Mouse (Mus musculus) forebrain, embryonic 13.5 days (tissue): ENCODE results near the gene Brd3. TPM values are rescaled to one million over a fixed set of nuclear protein-coding genes. Genes with fewer than 3 reads are reported as not detected.

Experiments
- ATAC-seq: fragments of 200-750 bp; cut with Nextera tagmentation; 2 replicates; pipeline ENCODE4 v1.8.0; 2017
- H3K27ac ChIP-seq: fragments of 300-500 bp; sonication (generic); 2 replicates; pipeline ENCODE4 v1.5.1; 2015; ENCODE audit warnings: inconsistent platforms, mild to moderate bottlenecking, moderate library complexity
- H3K27me3 ChIP-seq: fragments of 300-500 bp; sonication (generic); 2 replicates; pipeline ENCODE4 v1.6.1; 2015; ENCODE audit warnings: mild to moderate bottlenecking, inconsistent platforms
- H3K36me3 ChIP-seq: fragments of 300-500 bp; sonication (generic); 2 replicates; pipeline ENCODE4 v1.6.1; 2015; ENCODE audit warnings: mild to moderate bottlenecking, inconsistent platforms; ENCODE audit not compliant: poor library complexity, severe bottlenecking
- H3K4me1 ChIP-seq: fragments of 300-500 bp; sonication (generic); 2 replicates; pipeline ENCODE4 v1.6.1; 2015; ENCODE audit warnings: inconsistent platforms
- H3K4me2 ChIP-seq: fragments of 300-500 bp; sonication (generic); 2 replicates; pipeline ENCODE4 v1.6.1; 2015; ENCODE audit warnings: inconsistent platforms, mild to moderate bottlenecking, moderate library complexity
- H3K4me3 ChIP-seq: fragments of 300-500 bp; sonication (generic); 2 replicates; pipeline ENCODE4 v1.5.1; 2015; ENCODE audit warnings: mild to moderate bottlenecking, inconsistent platforms
- H3K9ac ChIP-seq: fragments of 300-500 bp; sonication (generic); 2 replicates; pipeline ENCODE4 v1.6.1; 2015; ENCODE audit warnings: mild to moderate bottlenecking, inconsistent platforms
- H3K9me3 ChIP-seq: fragments of 300-500 bp; sonication (generic); replicated peaks from 2 replicates; pipeline ENCODE4 v1.6.1; 2016; ENCODE audit warnings: inconsistent platforms
- WGBS: fragments of 180-500 bp; shearing (Covaris S2); methylation state at CpG from one replicate; pipeline ENCODE4 v1.1.7; 2015; 5-methylcytosine and 5-hydroxymethylcytosine counted together
- polyA plus RNA-seq: library from polyadenylated mRNA; unstranded; fragments of >200 nt; fragmentation: Nextera tagmentation; extraction: Ambion mirVana; gene quantifications from 2 replicates; pipeline ENCODE4 v1.2.1, GENCODE M21; 2015

Gene Brd3
- polyA plus RNA-seq, 1 experiment from 2014 or later = 140 TPM

DNA sequence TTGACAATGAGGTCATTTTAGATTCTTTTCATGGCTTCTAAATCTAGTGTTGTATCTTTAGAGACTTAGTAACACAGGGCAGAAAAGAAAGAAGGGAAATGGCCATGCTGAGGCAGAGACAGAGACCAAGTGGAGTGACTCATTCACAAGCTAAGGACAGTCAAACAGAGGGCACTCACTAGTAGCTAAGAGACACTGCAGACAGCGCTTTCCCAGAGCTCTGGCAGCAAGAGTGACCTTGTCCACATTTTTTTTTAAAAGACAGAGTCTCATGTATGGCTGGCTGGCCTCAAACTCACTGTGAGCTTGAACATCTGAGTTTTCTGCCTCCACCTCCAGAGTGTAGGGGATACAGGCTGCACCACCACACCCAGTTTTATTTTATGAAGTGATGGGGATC lies 69.6 kb downstream of the Brd3 start:
- Histone ChIP-seq H3K4me1 (peaks cover 7% of the 10 kb centered on the region), H3K36me3 (no peaks in the 10 kb centered on the region), H3K9ac (no peak overlapping the region), H3K4me2 (no peak overlapping the region), H3K27ac (no peak overlapping the region; the same call in 1 of the 2 replicates), H3K27me3 (no peaks in the 10 kb centered on the region), H3K4me3 (no peak overlapping the region), H3K9me3 (no peaks in the 10 kb centered on the region)
- 68% methylated on average over 1 of the region's 1 CpGs for WGBS
- no peak for ATAC-seq

DNA sequence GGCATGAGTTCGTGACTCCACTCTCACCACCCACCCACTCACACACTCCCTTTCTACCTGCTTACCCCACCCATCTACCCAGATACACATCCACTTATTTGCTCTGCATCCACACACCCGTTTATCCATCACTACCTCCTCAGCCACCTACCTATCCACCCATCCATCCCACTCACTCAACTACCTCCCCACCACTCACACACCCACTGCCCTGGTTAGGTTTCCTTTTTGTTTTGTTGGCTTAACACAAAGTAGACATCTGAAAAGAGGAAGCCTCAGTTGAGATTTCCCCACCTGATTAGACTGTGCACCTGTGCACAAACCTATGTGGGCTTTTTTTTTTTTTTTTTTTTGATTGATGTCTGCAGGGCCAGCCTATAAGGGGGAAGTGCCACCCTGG lies 74.9 kb downstream of the Brd3 start:
- no peaks in the 10 kb centered on the region for H3K9me3 ChIP-seq
- H3K36me3 ChIP-seq = no peaks in the 10 kb centered on the region
- no peak overlapping the region for H3K27ac ChIP-seq
- no peak overlapping the region for H3K4me2 ChIP-seq
- WGBS = 86% methylated on average over 2 of the region's 2 CpGs
- H3K4me1 ChIP-seq = peaks cover 4% of the 10 kb centered on the region
- no peaks in the 10 kb centered on the region for H3K27me3 ChIP-seq
- no peak overlapping the region for H3K9ac ChIP-seq
- H3K4me3 ChIP-seq = no peak overlapping the region
- ATAC-seq = no peak

DNA sequence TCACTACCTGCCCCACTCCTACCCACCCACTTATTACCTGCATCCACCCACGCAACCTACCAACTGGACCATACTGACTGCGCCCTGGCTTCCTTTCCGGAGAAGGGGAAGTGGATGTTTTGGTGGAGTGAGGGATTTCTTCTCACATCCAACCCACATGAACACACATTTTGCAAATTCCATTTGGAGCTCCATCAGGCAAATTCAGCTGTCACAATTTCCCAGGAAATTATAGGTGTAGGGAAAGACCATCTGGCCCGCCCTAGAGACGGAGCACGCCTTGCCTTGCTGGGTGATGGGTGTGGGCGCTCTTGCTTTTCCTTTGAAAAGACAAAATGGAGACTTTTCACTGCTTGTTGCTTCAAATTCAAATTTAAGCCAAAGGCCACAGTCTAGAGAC lies 76.8 kb downstream of the Brd3 start:
- no peak overlapping the region for H3K9ac ChIP-seq
- no peaks in the 10 kb centered on the region for H3K36me3 ChIP-seq
- no peaks in the 10 kb centered on the region for H3K27me3 ChIP-seq
- no peaks in the 10 kb centered on the region for H3K9me3 ChIP-seq
- H3K4me1 ChIP-seq = peaks cover 13% of the 10 kb centered on the region
- 91% methylated on average over 7 of the region's 7 CpGs for WGBS
- no peak overlapping the region for H3K4me2 ChIP-seq
- H3K27ac ChIP-seq = no peak overlapping the region; the same call in 1 of the 2 replicates
- no peak for ATAC-seq
- no peak overlapping the region for H3K4me3 ChIP-seq

DNA sequence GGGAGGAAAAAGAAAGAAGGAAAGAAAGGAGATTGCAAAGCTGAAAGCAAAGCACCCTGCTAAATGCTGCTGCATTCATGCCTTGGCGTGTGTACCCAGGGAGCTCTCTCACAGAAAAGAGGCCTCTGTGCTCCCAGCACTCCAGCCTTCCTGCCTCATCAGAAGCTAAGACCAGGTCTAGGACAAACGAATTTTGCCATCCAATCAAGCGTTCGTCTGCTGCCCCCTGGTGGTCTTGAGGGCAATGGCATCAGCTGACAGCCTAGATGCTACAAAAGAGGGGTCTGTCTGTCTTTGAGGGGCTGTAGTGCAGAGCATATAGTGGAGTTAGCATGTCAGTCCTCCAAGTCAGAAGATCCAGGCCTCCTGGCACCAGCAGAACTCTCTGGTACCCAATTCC lies 79.4 kb downstream of the Brd3 start:
- WGBS = 1% methylated on average over 4 of the region's 4 CpGs
- no peaks in the 10 kb centered on the region for H3K27me3 ChIP-seq
- no peak overlapping the region for H3K9ac ChIP-seq
- no peak overlapping the region for H3K4me3 ChIP-seq
- no peak overlapping the region; the same call in 1 of the 2 replicates for H3K27ac ChIP-seq
- H3K4me2 ChIP-seq = peak overlapping the region; percentile 97; the same call in 1 of the 2 replicates
- peak; percentile 14; the same call in 1 of the 2 replicates for ATAC-seq
- H3K9me3 ChIP-seq = no peaks in the 10 kb centered on the region
- H3K36me3 ChIP-seq = no peaks in the 10 kb centered on the region
- H3K4me1 ChIP-seq = peaks cover 38% of the 10 kb centered on the region

DNA sequence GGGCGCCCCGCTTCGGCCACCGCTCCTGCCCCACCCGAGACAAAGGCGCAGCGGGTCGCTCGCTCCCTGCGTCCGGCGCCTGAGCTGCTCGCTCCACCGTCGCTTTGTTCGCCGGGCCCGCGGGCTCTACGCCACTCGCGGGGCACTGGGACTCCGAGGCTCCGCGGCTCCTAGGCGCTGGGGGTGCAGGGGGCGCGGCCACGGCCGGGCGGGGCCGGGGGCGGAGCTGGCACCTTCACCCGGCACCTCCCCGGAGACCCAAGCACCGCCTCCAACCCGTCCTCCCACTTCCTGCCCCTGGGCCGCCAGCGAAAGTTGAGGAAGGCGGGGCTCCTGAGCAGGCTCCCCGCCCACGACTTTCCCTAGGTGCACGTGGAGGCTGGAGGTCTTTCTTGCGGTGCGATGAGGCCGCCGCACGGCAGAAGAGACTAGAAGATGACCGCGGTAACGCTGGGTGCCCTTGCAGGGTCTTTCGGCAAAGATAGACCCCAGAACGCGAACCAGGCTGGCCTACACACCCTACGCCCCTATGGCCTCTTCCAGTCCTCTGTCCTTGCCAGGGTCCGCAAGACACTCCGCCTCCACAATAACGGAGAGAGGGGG lies 80.5 kb downstream of the Brd3 start, which contains the start of gene Vav2:
TSS of gene Vav2 (minus strand) at position 179 of the 603 bp plus-strand sequence.
- WGBS = under 1% methylated on average over 58 of the region's 58 CpGs
- H3K27me3 ChIP-seq = no peaks in the 10 kb centered on the region

DNA sequence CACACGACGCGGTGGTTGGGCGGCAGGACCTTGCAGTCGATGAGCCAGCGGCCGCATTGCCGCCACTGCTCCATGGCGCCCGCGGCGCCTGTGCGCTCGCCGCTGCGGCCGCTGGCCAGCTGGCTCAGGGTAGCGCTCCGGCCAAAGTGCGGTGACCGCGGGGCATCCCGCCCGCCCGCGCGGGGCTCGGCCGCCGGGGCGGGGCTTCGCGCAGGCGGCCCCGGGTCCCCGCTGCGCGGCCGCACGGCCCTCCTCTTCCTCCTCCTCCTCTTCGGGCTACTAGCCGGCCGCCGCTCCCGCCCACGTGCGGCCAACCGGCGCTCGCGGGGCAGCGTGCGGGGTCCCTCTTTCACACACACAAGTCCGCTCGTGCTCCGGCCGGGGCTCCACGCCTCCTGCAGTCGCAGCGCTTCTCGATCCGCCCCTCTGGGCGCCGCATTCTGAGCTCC lies 81.0 kb downstream of the Brd3 start:
- peaks cover 54% of the 10 kb centered on the region for H3K4me1 ChIP-seq
- H3K4me2 ChIP-seq = peak overlapping the region; percentile 97
- under 1% methylated on average over 48 of the region's 64 CpGs for WGBS
- H3K36me3 ChIP-seq = no peaks in the 10 kb centered on the region
- ATAC-seq = peak; percentile 7
- peak overlapping the region; percentile 80 for H3K27ac ChIP-seq
- no peaks in the 10 kb centered on the region for H3K9me3 ChIP-seq
- H3K4me3 ChIP-seq = peak overlapping the region; percentile 90
- H3K9ac ChIP-seq = peak overlapping the region; percentile 95
- no peaks in the 10 kb centered on the region for H3K27me3 ChIP-seq

More for the DNA sequence above, 80.5 kb downstream of the Brd3 start, which contains the start of gene Vav2:
- H3K4me2 ChIP-seq = peak within 1 kb of the TSS; percentile 97
- ATAC-seq = peak; percentile 89
- no peaks in the 10 kb centered on the region for H3K36me3 ChIP-seq
- H3K4me1 ChIP-seq = peaks cover 49% of the 10 kb centered on the region
- H3K4me3 ChIP-seq = peak within 1 kb of the TSS; percentile 90
- H3K27ac ChIP-seq = peak within 1 kb of the TSS; percentile 80
- peak within 1 kb of the TSS; percentile 95 for H3K9ac ChIP-seq
- no peaks in the 10 kb centered on the region for H3K9me3 ChIP-seq

DNA sequence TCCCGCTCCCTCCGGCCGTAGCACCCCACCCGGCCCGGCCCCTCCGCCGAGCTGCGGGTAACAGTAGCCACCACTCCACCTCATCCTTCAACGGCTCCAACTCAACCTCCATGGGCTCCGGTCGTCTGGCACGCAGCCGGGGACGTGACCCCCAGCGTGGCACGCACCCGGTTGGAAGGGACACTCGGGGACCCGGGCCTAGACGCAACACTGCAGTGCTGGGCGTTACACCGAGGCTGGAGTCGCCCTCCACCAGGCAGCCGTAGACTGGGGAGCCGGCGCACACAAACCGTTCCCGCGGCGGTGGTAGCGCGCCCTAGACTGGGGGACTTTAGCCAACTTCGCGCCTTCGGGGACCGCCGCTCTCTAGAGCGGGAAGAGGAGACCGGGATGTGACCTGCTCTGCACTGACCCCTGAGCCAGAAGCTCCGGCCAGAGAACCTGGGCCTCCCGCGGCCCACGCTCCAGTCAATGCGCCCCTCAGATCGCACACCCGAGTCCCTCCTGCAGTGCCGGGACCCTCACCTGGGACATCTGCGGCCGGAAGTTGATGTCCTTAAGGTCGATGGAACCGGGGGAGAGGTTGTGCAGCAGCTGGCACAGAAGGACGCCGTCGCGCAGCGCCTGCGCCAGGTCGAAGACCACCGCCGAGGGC lies 81.6 kb downstream of the Brd3 start:
- ATAC-seq = peak; percentile 31; the same call in 1 of the 2 replicates
- H3K9me3 ChIP-seq = no peaks in the 10 kb centered on the region
- H3K27me3 ChIP-seq = no peaks in the 10 kb centered on the region
- peak overlapping the region; percentile 95 for H3K9ac ChIP-seq
- H3K27ac ChIP-seq = 0 out of 2 replicates have a peak overlapping the region, but pooled peaks have one; percentile 80
- WGBS = under 1% methylated on average over 57 of the region's 60 CpGs
- H3K4me2 ChIP-seq = peak overlapping the region; percentile 97
- H3K4me1 ChIP-seq = peaks cover 60% of the 10 kb centered on the region
- H3K4me3 ChIP-seq = peak overlapping the region; percentile 90
- no peaks in the 10 kb centered on the region for H3K36me3 ChIP-seq

DNA sequence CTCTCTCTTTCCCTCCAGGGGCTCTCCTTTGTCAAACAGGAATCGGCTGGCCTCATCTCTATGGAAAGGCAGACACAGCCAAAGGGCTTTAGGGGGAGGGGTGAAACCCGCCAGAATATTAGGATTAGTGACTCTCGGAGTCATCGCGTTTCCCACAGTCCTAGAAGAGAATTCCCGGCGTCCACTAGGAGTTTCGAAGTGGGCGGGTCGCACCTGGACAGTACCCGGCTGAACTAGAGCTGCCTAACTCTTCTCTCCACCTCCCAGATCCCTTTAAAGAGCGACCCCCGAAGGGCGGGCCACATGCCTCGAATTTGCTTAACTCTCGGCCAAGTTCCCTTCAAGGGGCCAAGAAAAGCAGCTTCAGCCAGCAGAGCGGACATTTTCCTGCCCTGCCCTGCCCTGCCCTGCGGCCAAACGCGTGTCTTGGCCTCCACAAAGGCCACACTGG lies 82.3 kb downstream of the Brd3 start:
- ATAC-seq = no peak
- H3K9me3 ChIP-seq = no peaks in the 10 kb centered on the region
- H3K4me3 ChIP-seq = peak overlapping the region; percentile 90
- H3K27ac ChIP-seq = no peak overlapping the region; the same call in 1 of the 2 replicates
- peaks cover 61% of the 10 kb centered on the region for H3K4me1 ChIP-seq
- WGBS = 1% methylated on average over 20 of the region's 20 CpGs
- no peaks in the 10 kb centered on the region for H3K27me3 ChIP-seq
- peak overlapping the region; percentile 97 for H3K4me2 ChIP-seq
- H3K36me3 ChIP-seq = no peaks in the 10 kb centered on the region
- peak overlapping the region; percentile 95 for H3K9ac ChIP-seq

DNA sequence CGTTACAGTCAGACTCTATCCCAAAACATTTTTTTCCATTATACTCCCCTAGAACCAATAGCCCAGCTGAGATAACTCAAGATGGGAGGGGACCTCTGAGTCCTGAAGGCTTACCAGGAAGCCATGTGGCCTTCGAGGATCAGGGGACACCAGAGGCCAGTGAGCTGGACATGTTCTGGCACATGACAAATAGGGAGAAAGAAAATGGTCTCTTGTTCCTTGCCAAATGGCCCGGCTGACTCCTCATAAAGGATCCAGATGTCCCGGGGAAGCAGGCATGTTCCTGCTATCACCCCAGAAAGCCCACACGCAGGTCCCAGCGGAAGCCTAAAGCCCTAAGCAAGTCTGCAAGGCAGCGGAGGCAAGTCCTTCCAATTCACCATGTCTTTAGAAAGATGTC lies 83.9 kb downstream of the Brd3 start:
- peak overlapping the region; percentile 48; the same call in 1 of the 2 replicates for H3K9ac ChIP-seq
- no peak overlapping the region for H3K4me3 ChIP-seq
- no peaks in the 10 kb centered on the region for H3K36me3 ChIP-seq
- ATAC-seq = no peak
- H3K27me3 ChIP-seq = no peaks in the 10 kb centered on the region
- 85% methylated on average over 7 of the region's 7 CpGs for WGBS
- peak overlapping the region; percentile 97 for H3K4me2 ChIP-seq
- peaks cover 72% of the 10 kb centered on the region for H3K4me1 ChIP-seq
- no peak overlapping the region for H3K27ac ChIP-seq
- H3K9me3 ChIP-seq = no peaks in the 10 kb centered on the region

DNA sequence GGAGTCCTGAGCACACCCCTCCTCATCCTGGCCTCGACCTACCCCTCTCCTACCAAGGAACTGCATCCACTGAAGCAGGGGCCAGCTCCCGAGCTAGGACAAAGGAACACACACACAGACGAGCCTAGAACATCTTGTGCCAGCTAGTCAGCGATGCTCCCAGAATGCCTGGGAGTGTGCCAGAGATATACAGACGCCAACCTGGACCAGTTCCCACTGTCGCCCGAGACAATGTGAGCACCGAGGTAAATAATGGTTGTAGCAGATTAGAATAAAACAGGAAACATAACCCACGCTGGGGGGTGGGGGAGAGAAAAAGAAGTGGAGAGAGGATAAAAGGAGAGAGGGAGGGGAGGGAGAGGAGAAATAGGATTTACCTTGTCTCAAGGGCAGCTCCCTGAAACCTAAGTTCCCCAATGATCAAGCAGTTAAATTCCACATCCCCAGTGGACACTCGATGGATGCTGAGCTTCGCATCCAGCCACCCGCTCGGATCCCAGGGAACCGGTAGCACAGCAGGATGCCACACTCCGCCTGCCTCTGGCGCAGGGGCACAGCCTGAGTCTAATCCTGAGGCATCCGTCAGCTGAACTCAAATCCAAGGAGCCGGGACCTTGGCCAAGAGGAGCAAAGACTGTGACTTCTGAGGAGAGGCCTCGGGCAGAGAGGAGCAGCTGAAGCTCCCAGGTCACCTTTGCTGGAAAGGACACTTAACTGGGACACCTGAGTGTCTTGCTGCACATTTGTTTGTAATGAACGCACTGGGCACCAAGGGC lies 86.0 kb downstream of the Brd3 start:
- no peaks in the 10 kb centered on the region for H3K36me3 ChIP-seq
- peak overlapping the region; percentile 48; the same call in 1 of the 2 replicates for H3K9ac ChIP-seq
- H3K9me3 ChIP-seq = no peaks in the 10 kb centered on the region
- no peaks in the 10 kb centered on the region for H3K27me3 ChIP-seq
- ATAC-seq = 0 out of 2 replicates have a peak, but pooled peaks have one; percentile 25
- peaks cover 75% of the 10 kb centered on the region for H3K4me1 ChIP-seq
- 43% methylated on average over 20 of the region's 20 CpGs for WGBS
- H3K4me2 ChIP-seq = peak overlapping the region; percentile 38
- H3K27ac ChIP-seq = peak overlapping the region; percentile 82
- no peak overlapping the region for H3K4me3 ChIP-seq

DNA sequence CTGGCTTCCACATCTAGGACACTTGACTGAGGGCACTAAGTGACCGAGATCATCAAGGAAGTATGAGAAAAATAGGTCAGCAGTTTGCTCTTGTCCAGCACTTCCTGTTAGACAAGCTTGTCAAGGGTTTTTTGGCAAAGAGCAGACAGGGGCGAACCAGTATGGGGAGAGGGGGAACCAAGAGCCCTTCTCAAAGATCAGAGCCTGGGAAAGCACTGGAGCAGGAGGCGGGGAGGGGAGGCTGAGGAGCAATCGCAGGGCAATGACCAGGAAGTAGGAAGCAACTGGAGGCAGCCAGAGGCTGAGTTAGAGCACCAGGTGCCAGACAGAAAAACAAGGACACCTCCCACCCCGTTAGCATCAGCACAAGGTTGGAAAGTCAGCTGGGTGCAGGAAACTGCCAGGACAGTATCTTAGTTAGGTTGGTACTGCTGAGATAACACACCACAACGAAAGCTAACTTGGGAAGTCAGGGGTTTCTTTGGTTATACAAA lies 88.8 kb downstream of the Brd3 start:
- no peaks in the 10 kb centered on the region for H3K27me3 ChIP-seq
- H3K9ac ChIP-seq = no peak overlapping the region
- WGBS = 71% methylated on average over 6 of the region's 6 CpGs
- H3K27ac ChIP-seq = no peak overlapping the region
- H3K4me1 ChIP-seq = peaks cover 77% of the 10 kb centered on the region
- ATAC-seq = no peak
- H3K9me3 ChIP-seq = no peaks in the 10 kb centered on the region
- no peak overlapping the region for H3K4me3 ChIP-seq
- no peak overlapping the region for H3K4me2 ChIP-seq
- no peaks in the 10 kb centered on the region for H3K36me3 ChIP-seq
